Mouse (Mus musculus): ENCODE results near the gene 1700122O11Rik. TPM values are rescaled to one million over a fixed set of nuclear protein-coding genes. Genes with fewer than 3 reads are reported as not detected.

The 1700122O11Rik gene
- polyA plus RNA-seq, 1 experiment from 2014 or later, result not detected

DNA sequence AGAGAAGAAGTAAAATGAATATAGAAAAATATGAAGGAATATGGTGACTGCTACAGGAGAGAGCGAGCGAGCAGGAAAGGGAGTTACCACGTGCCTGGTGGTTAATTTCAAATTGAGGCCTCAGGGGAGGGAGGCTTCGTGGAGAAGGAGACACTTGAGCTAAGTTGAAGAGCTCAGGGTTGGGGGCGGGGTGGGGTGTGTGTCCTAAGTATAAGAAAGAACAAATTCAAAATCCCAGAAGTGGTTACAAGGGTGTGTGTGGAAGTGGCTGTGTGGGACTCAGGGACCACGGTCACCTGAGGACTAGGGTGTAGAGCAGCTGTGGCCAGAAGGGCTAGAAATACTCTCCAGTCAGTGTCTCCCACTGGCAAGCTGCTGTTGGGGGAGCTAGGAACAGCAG, 38.7 kb downstream of the 1700122O11Rik start:
- H3K4me2 ChIP-seq (replicated peaks; ENCODE audit: low read depth), result no peak overlapping the region
- no peaks in the 10 kb centered on the region for H3K27me3 ChIP-seq (ENCODE audit: control insufficient read depth, insufficient read depth, low read length)
- TF ChIP-seq CTCF (IDR thresholded peaks at IDR 0.05; ENCODE audit: low read depth), result no peak
- no peak for TF ChIP-seq EP300 (optimal IDR thresholded peaks at IDR 0.05)
- ATAC-seq (ENCODE audit: low FRiP score, low TSS enrichment) (no peak), DNase-seq (ENCODE audit: low spot score) (no peak)
- H3K4me3 ChIP-seq (ENCODE audit: low read depth, low read length), result no peak overlapping the region
- H3K4me1 ChIP-seq (replicated peaks; ENCODE audit: control insufficient read depth, insufficient read depth), result peaks cover 3% of the 10 kb centered on the region
- no peaks in the 10 kb centered on the region for H3K36me3 ChIP-seq (ENCODE audit: control insufficient read depth, insufficient read depth, low read length)
- no peak overlapping the region for H3K9ac ChIP-seq (ENCODE audit: low read length)
- no peaks in the 10 kb centered on the region for H3K9me3 ChIP-seq (ENCODE audit: control insufficient read depth, low read length)
- WGBS, result 61% methylated on average over 6 of the region's 6 CpGs
- no peak overlapping the region for H3K27ac ChIP-seq (replicated peaks)

DNA sequence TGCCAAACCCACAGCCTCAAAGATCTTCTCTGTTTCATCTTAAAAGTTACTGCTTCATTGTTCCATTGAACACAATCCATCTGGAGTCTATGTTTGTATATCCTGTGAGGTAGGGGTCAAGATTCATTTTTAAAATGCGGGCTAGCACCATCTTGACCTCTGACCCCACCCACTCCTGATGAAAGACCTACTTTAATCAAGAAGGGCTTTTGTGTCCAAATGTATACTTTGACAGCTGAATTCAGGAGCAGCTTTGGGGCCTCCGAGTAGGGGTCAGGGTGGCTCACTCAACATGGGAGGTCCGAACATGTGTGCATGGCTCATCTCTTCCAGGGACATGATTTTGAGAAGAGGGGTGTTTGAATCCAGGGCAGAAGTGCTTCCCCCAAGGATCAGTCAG, 40.3 kb downstream of the 1700122O11Rik start:
- no peak overlapping the region for H3K27ac ChIP-seq (replicated peaks)
- no peaks in the 10 kb centered on the region for H3K9me3 ChIP-seq (ENCODE audit: control insufficient read depth, low read length)
- no peak for DNase-seq (ENCODE audit: low spot score)
- no peak overlapping the region for H3K4me3 ChIP-seq (ENCODE audit: low read depth, low read length)
- no peaks in the 10 kb centered on the region for H3K27me3 ChIP-seq (ENCODE audit: control insufficient read depth, insufficient read depth, low read length)
- no peak overlapping the region for H3K4me2 ChIP-seq (replicated peaks; ENCODE audit: low read depth)
- no peak for ATAC-seq (ENCODE audit: low FRiP score, low TSS enrichment)
- WGBS, result 39% methylated on average over 3 of the region's 3 CpGs
- H3K36me3 ChIP-seq (ENCODE audit: control insufficient read depth, insufficient read depth, low read length), result no peaks in the 10 kb centered on the region
- no peak overlapping the region for H3K9ac ChIP-seq (ENCODE audit: low read length)
- H3K4me1 ChIP-seq (replicated peaks; ENCODE audit: control insufficient read depth, insufficient read depth), result peaks cover 3% of the 10 kb centered on the region
- TF ChIP-seq CTCF (IDR thresholded peaks at IDR 0.05; ENCODE audit: low read depth) (no peak), EP300 (optimal IDR thresholded peaks at IDR 0.05) (no peak)

DNA sequence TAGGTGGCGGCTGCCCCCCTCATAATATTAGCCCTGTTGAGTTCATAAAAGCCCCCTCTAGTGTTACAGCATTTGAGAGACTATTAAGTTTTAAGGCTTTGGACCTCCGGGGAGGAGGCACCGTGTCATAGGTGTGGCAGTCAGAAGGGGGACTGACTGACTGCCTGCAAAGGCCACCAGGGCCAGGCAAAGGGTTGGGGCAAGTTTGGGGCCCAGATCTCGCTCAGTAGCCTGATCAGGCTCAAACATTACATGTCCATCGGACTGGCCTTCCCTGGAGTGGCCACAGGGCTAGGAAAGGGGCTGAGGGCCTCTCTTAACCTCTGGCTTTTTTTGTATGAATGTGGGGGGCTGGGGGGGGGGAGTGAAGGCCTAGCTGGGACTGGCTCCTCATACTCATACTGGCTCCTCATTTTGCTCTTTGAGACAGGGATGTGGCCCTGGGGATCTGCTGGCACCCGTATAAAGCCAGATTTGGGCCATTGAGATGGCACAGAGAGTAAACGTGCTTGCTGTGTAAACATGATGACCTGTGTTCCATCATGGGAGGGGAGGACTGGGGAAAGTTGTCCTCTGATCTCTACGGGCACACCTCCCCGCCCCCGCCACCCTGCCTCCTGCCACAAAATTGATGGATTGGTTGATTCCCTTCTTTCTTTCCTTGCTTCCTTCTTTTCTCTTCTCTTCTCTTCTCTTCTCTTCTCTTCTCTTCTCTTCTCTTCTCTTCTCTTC, 47.5 kb downstream of the 1700122O11Rik start:
- H3K4me3 ChIP-seq (ENCODE audit: low read depth, low read length), result no peak overlapping the region
- no peak overlapping the region for H3K4me2 ChIP-seq (replicated peaks; ENCODE audit: low read depth)
- ATAC-seq (ENCODE audit: low FRiP score, low TSS enrichment) (no peak), DNase-seq (ENCODE audit: low spot score) (no peak)
- no peak overlapping the region for H3K9ac ChIP-seq (ENCODE audit: low read length)
- H3K27ac ChIP-seq (replicated peaks), result peak overlapping the region; percentile 35; the same call in 1 of the 2 replicates
- no peaks in the 10 kb centered on the region for H3K9me3 ChIP-seq (ENCODE audit: control insufficient read depth, low read length)
- H3K4me1 ChIP-seq (replicated peaks; ENCODE audit: control insufficient read depth, insufficient read depth), result peaks cover 4% of the 10 kb centered on the region; the same call in 1 of the 2 replicates
- H3K27me3 ChIP-seq (ENCODE audit: control insufficient read depth, insufficient read depth, low read length), result no peaks in the 10 kb centered on the region
- 51% methylated on average over 10 of the region's 10 CpGs for WGBS
- no peaks in the 10 kb centered on the region for H3K36me3 ChIP-seq (ENCODE audit: control insufficient read depth, insufficient read depth, low read length)
- no peak for TF ChIP-seq EP300 (optimal IDR thresholded peaks at IDR 0.05)
- TF ChIP-seq CTCF (IDR thresholded peaks at IDR 0.05; ENCODE audit: low read depth), result no peak

DNA sequence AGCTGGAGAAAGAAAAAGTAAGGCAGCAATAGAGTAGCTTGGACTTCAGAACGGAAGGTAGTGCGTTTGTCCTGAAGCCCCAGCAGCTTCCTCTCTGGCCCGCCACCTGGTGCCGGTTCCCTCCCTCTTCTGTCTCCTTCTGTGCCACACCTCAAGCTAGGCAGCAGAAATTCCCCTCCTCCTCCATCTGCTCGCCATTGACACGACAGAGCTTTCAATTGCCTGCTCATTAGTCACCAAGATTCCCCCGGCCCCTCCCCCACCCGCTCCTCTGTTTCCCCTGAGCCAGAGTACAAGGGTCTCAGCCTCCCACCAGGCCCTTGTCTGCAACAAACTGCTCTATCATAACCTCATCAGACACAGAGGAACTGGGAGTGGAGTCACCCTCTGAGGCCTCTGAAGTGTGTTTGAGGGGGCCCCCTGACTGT, 48.1 kb downstream of the 1700122O11Rik start:
- peak; percentile 71 for DNase-seq (ENCODE audit: low spot score)
- H3K36me3 ChIP-seq (ENCODE audit: control insufficient read depth, insufficient read depth, low read length), result no peaks in the 10 kb centered on the region
- WGBS, result 36% methylated on average over 8 of the region's 8 CpGs
- no peak overlapping the region for H3K9ac ChIP-seq (ENCODE audit: low read length)
- no peak overlapping the region for H3K4me2 ChIP-seq (replicated peaks; ENCODE audit: low read depth)
- no peak overlapping the region for H3K4me3 ChIP-seq (ENCODE audit: low read depth, low read length)
- H3K27ac ChIP-seq (replicated peaks), result peak overlapping the region; percentile 35; the same call in 1 of the 2 replicates
- H3K27me3 ChIP-seq (ENCODE audit: control insufficient read depth, insufficient read depth, low read length), result no peaks in the 10 kb centered on the region
- no peak for TF ChIP-seq EP300 (optimal IDR thresholded peaks at IDR 0.05)
- peak; percentile 50 for TF ChIP-seq CTCF (IDR thresholded peaks at IDR 0.05; ENCODE audit: low read depth)
- H3K9me3 ChIP-seq (ENCODE audit: control insufficient read depth, low read length), result no peaks in the 10 kb centered on the region
- peak; percentile 69 for ATAC-seq (ENCODE audit: low FRiP score, low TSS enrichment)
- peaks cover 4% of the 10 kb centered on the region; the same call in 1 of the 2 replicates for H3K4me1 ChIP-seq (replicated peaks; ENCODE audit: control insufficient read depth, insufficient read depth)

DNA sequence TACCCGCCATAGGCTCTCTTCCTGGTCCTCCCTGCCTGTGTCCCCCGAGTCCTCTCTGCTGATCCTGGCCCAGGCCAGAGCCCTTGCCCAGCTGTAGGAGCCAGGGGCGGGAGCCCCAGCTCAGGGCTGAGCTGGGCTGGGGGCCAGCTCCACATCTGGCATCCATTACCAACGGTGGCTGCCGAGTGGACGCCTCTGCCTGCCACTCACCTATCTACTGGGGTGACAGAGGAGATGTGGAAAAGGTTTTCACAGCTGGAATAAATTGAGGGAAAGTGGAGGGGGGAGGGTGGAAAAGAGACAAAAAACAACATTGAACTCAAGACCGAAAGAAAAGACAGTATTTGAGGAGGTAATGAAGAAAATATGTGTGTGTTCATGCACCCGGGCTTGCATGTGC, 49.3 kb downstream of the 1700122O11Rik start:
- DNase-seq (ENCODE audit: low spot score) (no peak), ATAC-seq (ENCODE audit: low FRiP score, low TSS enrichment) (0 out of 2 replicates have a peak, but pooled peaks have one; percentile 25)
- H3K9ac ChIP-seq (ENCODE audit: low read length), result no peak overlapping the region
- H3K27ac ChIP-seq (replicated peaks), result no peak overlapping the region
- no peak for TF ChIP-seq CTCF (IDR thresholded peaks at IDR 0.05; ENCODE audit: low read depth)
- TF ChIP-seq EP300 (optimal IDR thresholded peaks at IDR 0.05), result no peak
- H3K27me3 ChIP-seq (ENCODE audit: control insufficient read depth, insufficient read depth, low read length), result no peaks in the 10 kb centered on the region
- no peaks in the 10 kb centered on the region for H3K9me3 ChIP-seq (ENCODE audit: control insufficient read depth, low read length)
- 34% methylated on average over 8 of the region's 8 CpGs for WGBS
- H3K4me3 ChIP-seq (ENCODE audit: low read depth, low read length), result no peak overlapping the region
- H3K4me2 ChIP-seq (replicated peaks; ENCODE audit: low read depth), result no peak overlapping the region
- H3K36me3 ChIP-seq (ENCODE audit: control insufficient read depth, insufficient read depth, low read length), result no peaks in the 10 kb centered on the region
- peaks cover 4% of the 10 kb centered on the region; the same call in 1 of the 2 replicates for H3K4me1 ChIP-seq (replicated peaks; ENCODE audit: control insufficient read depth, insufficient read depth)

DNA sequence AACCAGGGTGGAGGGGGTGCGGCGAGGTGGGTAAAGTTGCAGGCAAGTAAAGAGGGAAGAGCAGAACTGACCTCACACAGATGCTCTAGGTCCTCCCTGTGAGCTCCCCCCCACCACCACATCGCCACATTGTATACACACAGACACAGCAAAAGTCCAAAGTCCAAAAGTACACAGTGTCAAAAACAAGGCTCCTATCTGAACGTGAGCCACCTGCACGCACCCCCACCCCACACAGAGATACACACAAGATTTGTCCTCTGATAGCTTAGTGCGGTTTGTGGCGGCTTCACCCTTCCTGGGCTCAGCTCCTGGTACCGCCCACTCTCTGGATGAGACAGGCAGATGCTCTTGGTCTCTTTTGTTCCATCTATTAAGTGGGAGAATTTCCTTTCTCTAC, 50.0 kb downstream of the 1700122O11Rik start:
- H3K27me3 ChIP-seq (ENCODE audit: control insufficient read depth, insufficient read depth, low read length), result no peaks in the 10 kb centered on the region
- no peak overlapping the region for H3K27ac ChIP-seq (replicated peaks)
- WGBS, result 66% methylated on average over 8 of the region's 8 CpGs
- H3K4me2 ChIP-seq (replicated peaks; ENCODE audit: low read depth), result no peak overlapping the region
- TF ChIP-seq EP300 (optimal IDR thresholded peaks at IDR 0.05) (no peak), CTCF (IDR thresholded peaks at IDR 0.05; ENCODE audit: low read depth) (no peak)
- H3K4me1 ChIP-seq (replicated peaks; ENCODE audit: control insufficient read depth, insufficient read depth), result peaks cover 4% of the 10 kb centered on the region; the same call in 1 of the 2 replicates
- ATAC-seq (ENCODE audit: low FRiP score, low TSS enrichment), result 0 out of 2 replicates have a peak, but pooled peaks have one; percentile 28
- H3K9me3 ChIP-seq (ENCODE audit: control insufficient read depth, low read length), result no peaks in the 10 kb centered on the region
- DNase-seq (ENCODE audit: low spot score), result no peak
- H3K36me3 ChIP-seq (ENCODE audit: control insufficient read depth, insufficient read depth, low read length), result no peaks in the 10 kb centered on the region
- H3K9ac ChIP-seq (ENCODE audit: low read length), result no peak overlapping the region
- no peak overlapping the region for H3K4me3 ChIP-seq (ENCODE audit: low read depth, low read length)

Other genes with a start within 250 kb of the 1700122O11Rik start
- gene Mdfi, start 203.6 kb downstream of the 1700122O11Rik start, polyA plus RNA-seq (2015; fragmentation: Nextera tagmentation; extraction: Ambion mirVana), result 6.2 and 6.3 TPM in 2 replicates
- gene Foxp4, start 113.6 kb downstream of the 1700122O11Rik start, polyA plus RNA-seq (2015; fragmentation: Nextera tagmentation; extraction: Ambion mirVana), result 14.6 and 17.9 TPM in 2 replicates
- not detected in 2 replicates for gene 1700067P10Rik, start 51.0 kb upstream of the 1700122O11Rik start, polyA plus RNA-seq (2015; fragmentation: Nextera tagmentation; extraction: Ambion mirVana)
- gene 9830107B12Rik, start 108.0 kb upstream of the 1700122O11Rik start, polyA plus RNA-seq (2015; fragmentation: Nextera tagmentation; extraction: Ambion mirVana), result not detected in 2 replicates
- 0.05 TPM in 1 of 2 replicates, not detected in the other for gene A530064D06Rik, start 129.0 kb upstream of the 1700122O11Rik start, polyA plus RNA-seq (2015; fragmentation: Nextera tagmentation; extraction: Ambion mirVana)
- gene Trem1, start 194.5 kb upstream of the 1700122O11Rik start, polyA plus RNA-seq (2015; fragmentation: Nextera tagmentation; extraction: Ambion mirVana), result 0.05 TPM in 1 of 2 replicates, not detected in the other
- 0.10 TPM in 1 of 2 replicates, not detected in the other for gene Trem3, start 209.5 kb upstream of the 1700122O11Rik start, polyA plus RNA-seq (2015; fragmentation: Nextera tagmentation; extraction: Ambion mirVana)
- 0.19 and 0.24 TPM in 2 replicates for gene Treml4, start 226.0 kb upstream of the 1700122O11Rik start, polyA plus RNA-seq (2015; fragmentation: Nextera tagmentation; extraction: Ambion mirVana)